Mouse (Mus musculus): ENCODE results near the gene Ctps. TPM values are rescaled to one million over a fixed set of nuclear protein-coding genes. Genes with fewer than 3 reads are reported as not detected.

Gene Ctps
- polyA plus RNA-seq, 2 experiments from 2014 or later, result 19.0 to 26.5 TPM

DNA sequence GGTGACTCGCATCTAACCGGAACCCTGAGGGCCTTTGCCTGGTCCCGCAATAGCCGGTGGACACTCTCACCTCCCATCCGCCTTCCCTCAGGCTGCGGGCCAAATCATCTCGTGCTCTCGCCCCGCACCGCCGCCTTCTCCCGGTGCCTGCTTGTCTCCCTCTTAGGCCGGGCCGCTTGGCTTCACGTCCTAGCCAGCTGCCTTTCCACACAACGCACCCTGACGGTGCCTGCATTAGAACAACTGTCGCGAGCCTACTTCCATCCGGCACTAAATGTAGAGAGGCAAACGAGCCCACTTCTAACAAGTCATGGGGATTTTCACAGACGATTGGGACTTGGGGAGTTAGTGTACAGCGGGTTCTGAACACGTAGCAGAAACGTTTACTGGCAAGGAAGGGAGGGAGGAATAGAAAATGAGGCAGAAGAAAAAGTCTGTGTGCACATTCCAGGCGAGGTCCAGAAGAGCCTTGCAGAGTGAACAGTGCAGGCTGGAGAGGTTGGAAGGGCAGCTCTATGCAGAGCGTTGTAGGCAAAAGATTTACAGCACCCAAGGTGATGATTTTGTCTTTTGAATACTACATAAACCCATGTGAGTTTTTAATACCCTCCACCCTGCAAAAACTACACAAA, 478 bp upstream of the Ctps start:
- ATAC-seq, result peak; percentile 11

- no peak for ATAC-seq
Measured at GRCm38 (mm10) chr4:120569025-120569424, 1.1 kb downstream of the Ctps start.

DNA sequence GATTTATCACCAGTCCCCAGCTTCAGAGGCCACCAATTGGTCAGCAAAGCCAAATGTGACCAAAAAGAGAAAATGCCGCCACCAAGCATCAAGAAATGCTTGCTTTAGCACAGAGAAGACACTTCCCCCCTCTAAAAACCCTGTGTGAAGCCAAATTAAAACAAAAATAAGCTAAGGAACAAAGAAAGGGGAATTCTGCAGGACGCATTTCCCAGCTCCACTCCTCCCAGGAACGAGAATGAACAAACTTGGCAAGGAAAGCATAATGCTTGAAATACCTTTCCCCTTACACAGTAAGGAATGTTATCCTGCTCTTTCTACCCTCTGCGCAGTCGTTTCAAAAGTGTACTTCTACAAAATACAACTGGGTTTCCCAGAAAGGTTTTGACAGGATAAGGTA, 2.1 kb downstream of the Ctps start:
- no peak for ATAC-seq

DNA sequence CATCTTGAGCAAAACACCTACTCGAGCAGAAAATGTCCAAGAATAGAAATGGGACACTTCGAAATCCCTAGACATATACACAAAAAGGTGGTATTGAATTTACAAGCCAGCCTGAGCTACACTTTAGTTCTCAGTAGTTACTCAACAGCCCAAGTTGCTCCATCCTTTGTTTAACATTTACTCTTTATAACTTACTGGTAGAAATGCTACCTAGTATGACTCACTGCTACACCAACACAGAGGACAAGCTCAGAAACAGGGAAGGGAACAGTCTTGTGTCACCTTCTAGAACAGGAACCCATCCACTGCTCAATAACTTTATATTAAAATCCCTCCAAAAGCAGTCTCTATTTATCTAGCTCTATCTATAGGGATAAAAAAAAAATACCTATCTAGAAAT, 4.3 kb downstream of the Ctps start:
- no peak for ATAC-seq

DNA sequence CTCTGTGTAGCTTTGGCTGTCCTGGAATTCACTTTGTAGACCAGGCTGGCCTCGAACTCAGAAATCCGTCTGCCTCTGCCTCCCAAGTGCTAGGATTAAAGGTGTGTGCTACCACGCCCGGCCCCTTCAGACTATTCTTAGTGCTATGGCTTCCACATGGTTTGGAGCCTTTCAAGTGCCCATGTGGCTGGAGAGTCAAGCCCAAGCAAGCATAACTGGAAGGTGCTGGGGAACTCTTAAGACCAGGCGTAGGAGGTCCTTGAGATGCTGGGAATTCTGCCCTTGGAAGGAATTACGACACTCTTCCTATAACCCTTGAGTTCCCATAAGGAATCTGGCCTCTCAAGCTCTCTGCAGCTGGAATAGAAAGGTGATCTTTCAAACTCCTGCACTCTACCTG, 13.5 kb downstream of the Ctps start:
- ATAC-seq, result no peak

- ATAC-seq, result no peak
Measured at GRCm38 (mm10) chr4:120544896-120545295, 25.2 kb downstream of the Ctps start.

DNA sequence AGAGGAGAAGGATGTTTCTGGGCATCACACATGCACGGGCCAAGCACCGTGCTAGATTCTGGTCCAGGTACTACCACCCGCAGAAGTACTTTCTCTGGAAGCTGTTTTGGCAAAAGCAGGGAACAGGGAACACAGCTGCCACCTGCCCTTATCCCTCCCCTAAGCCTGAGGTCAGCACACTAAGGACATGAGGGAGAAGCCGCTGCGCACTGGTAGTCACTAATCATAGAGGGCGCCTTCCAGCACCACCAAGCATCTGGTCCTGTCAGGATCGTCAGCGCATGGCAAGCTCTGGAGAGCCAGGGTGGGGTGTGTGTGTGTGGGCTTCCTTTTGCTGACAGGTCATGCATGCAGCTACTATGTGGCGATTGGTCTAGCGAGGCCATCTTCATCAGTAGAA, 31.4 kb downstream of the Ctps start:
- ATAC-seq, result no peak

GRCm38 (mm10) chr4:120531986-120532385, 38.1 kb downstream of the Ctps start, which contains the start of gene Slfnl1:
Slfnl1 (plus strand) TSS chr4:120532231.
- no peak for ATAC-seq

DNA sequence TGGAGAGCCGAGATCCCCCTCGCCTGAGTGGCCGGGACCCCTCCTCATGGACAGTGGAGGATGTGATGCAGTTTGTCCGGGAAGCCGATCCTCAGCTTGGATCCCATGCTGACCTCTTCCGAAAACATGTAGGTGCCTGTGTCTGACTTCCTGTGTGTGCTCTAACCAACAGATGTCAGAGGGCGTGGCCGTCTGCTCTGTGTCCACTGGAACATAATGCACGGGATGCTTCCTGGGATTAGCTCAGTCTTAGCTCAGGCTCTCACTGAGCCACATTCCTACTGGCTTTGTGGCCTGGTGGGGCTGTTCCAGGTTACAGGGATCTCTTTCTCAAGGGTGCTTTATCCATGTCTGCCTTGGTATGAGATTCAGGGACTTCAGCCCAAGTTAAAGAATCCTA, 41.9 kb downstream of the Ctps start:
- ATAC-seq, result no peak

- no peak for ATAC-seq
Measured at GRCm38 (mm10) chr4:120523092-120523491, 47.0 kb downstream of the Ctps start.

DNA sequence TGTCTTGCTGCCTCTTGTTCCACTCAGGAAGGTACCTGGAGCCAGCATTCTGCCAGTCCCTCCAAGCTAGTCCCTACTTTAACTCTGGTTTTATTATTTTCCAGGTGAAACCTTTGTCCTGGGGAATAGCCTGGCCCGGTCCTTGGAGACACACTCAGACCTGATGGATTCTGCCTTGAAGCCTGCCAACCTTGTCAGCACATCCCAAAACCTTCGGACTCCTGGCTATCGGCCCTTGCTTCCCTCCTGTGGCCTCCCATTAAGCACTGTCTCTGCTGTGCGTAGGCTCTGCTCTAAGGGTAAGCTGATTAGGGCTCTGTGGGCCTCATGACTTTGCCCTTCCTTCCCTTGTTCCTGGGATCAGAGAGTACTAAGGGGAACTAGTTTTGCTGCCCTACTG, 47.7 kb downstream of the Ctps start:
- no peak for ATAC-seq

DNA sequence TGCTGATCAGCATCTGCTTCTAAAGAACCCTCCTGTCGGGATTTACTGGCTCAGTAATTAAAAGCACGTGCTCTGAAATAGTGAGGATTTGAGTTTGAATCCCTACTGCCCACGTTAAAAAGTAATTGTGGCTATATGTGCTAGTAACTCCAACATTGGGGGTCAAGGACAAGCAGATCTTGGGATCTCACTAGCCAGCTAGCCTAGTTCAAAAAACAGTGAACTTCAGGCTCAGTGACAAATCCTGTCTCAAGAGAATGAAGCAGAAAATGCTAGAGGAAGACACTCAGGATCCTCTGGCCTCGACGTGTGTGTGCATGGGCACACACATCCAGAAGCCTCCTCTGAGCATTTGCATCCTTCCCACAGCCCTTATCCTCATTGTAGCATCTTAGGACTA, 48.3 kb downstream of the Ctps start:
- ATAC-seq, result no peak

GRCm38 (mm10) chr4:120517335-120517734, 52.7 kb downstream of the Ctps start:
- no peak for ATAC-seq

GRCm38 (mm10) chr4:120516907-120517306, 53.2 kb downstream of the Ctps start:
- no peak for ATAC-seq

GRCm38 (mm10) chr4:120516491-120516890, 53.6 kb downstream of the Ctps start:
- ATAC-seq, result no peak

- ATAC-seq, result no peak
Measured at GRCm38 (mm10) chr4:120514366-120514765, 55.7 kb downstream of the Ctps start.

DNA sequence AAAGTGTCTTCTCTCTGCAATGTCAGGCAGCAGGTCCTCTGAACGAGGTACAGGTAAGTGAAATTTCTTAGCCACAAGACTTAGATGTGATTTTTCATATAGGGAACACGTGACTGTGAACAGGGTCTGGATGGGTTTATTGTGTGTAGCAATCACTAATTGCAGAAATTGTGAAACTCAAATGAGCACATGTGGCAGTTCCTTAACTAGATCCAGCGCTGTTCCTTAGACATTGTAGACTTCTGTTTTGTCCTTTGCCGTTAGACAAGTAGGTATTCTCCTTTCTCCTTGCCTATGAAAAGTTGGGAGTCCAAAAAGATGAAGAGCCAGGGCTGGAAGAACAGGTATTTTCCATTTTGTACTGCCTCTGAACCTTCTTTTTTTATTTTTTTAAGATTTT, 58.9 kb downstream of the Ctps start:
- no peak for ATAC-seq

DNA sequence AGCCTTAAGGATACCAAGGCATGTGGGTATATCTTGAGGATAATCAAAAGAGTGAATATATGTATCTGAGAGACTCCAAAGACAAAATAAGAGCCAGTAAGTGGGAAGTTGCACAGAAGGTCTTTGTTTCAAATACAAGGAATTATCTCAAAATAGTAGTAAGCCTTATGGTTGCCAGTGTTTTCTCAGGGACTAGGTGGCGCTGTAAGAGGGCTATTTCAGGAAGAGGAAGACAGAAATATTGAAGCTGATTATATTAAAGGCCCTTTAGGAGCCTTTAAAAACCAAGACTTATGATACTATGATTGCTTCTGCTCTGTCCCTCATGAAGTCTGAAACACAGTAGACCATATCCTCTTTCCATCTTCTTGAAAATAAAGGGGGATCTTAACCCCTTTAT, 63.1 kb downstream of the Ctps start:
- ATAC-seq, result no peak

Other genes starting within 250 kb of the Ctps start
- gene Scmh1, start 165.0 kb downstream of the Ctps start, polyA plus RNA-seq (2017; shearing (Covaris generic)), result 1 to 10 TPM; 6.9 to 8.5 TPM
- not detected for gene Slfnl1, start 38.0 kb downstream of the Ctps start, polyA plus RNA-seq (2017; shearing (Covaris generic))
- gene Gm8439, start 18.5 kb upstream of the Ctps start, polyA plus RNA-seq (2017; shearing (Covaris generic)), result not detected
- gene Cited4, start 96.3 kb upstream of the Ctps start, polyA plus RNA-seq (2017; shearing (Covaris generic)), result under 1 TPM in 1 of 2 experiments, not detected in 1; 0.62 TPM
- gene Kcnq4, start 178.3 kb upstream of the Ctps start, polyA plus RNA-seq (2017; shearing (Covaris generic)), result not detected

Measured in activated CD4-positive, CD25-positive, alpha-beta regulatory T cell, adult 4 months (primary cell).